Mouse (Mus musculus) ES-Bruce4 (cell line): Measurements from ENCODE around the gene Olfr691.

ENCODE experiments used
- CTCF ChIP-seq: IDR thresholded peaks from one replicate; pipeline ENCODE4 v1.8.1; 2011; ENCODE audit warnings: low read depth, low read length
- EP300 ChIP-seq: IDR thresholded peaks from 2 replicates; pipeline ENCODE4 v1.6.1; 2011; ENCODE audit warnings: low read depth, low read length; ENCODE audit not compliant: insufficient read depth
- POLR2A ChIP-seq: IDR thresholded peaks from one replicate; pipeline ENCODE4 v1.8.1; 2011; ENCODE audit warnings: low read length; ENCODE audit not compliant: insufficient read depth

DNA sequence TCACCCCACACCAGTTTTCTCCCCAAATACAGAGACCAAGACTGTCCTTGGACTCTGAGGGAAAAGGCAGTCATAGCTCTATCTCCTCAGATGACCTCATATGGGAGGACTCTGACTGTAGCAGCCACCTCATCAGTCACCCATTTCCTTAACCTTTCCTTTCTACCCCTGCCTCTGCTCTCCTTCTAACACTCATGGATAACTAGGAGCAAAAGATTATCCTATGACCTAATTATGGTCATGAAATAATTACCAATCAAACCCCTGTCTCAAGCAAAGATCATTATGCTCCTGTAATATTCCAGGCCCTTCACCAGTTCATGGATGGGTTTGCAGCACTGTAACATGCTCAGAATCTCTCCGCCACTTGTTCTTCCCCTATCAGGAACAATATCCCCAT, 25.9 kb upstream of the Olfr691 start, which contains the start of gene Olfr692:
- no peak for TF ChIP-seq CTCF
- no peak for TF ChIP-seq POLR2A
- TF ChIP-seq EP300 = no peak
